Mouse (Mus musculus): Measurements from ENCODE around the gene Olfr1338.
"Not testable (repeated sequence)": the region's sequence is repeated elsewhere in the genome, so short reads cannot be mapped to it uniquely, and the experiment has no call there.

The Olfr1338 gene

GRCm38 (mm10) chr4:118758637-118759036 lies at the start of gene Olfr1338:
Gene Olfr1338, minus strand, starts transcription at chr4:118758737.
- peaks cover 5% of the 10 kb centered on the region for H3K4me1 ChIP-seq (replicated peaks; ENCODE audit: low read depth, low read length)
- no peak within 1 kb of the TSS for H3K4me3 ChIP-seq (replicated peaks; ENCODE audit: low read length)
- peaks cover 21% of the 10 kb centered on the region for H3K9me3 ChIP-seq (ENCODE audit: low read length)
- no peaks in the 10 kb centered on the region for H3K27me3 ChIP-seq (ENCODE audit: insufficient read depth, low read length)
- H3K36me3 ChIP-seq (ENCODE audit: insufficient read depth, low read length): no peaks in the 10 kb centered on the region
- no peak for TF ChIP-seq NANOG (IDR thresholded peaks at IDR 0.05; ENCODE audit: borderline replicate concordance, low read length)
- no peak for TF ChIP-seq POU5F1 (IDR thresholded peaks at IDR 0.05; ENCODE audit: borderline replicate concordance, low read length)
- TF ChIP-seq CTCF (conservative IDR thresholded peaks at IDR 0.05; ENCODE audit: low read length): no peak

GRCm38 (mm10) chr4:118792796-118793195 lies 34.3 kb upstream of the Olfr1338 start:
- H3K36me3 ChIP-seq (ENCODE audit: insufficient read depth, low read length); H3K4me3 ChIP-seq (replicated peaks; ENCODE audit: low read length); H3K4me1 ChIP-seq (replicated peaks; ENCODE audit: low read depth, low read length); H3K9me3 ChIP-seq (ENCODE audit: low read length); H3K27me3 ChIP-seq (ENCODE audit: insufficient read depth, low read length): not testable (repeated sequence)

- Histone ChIP-seq H3K4me3 (replicated peaks; ENCODE audit: low read length) (no peak within 1 kb of the TSS), H3K36me3 (ENCODE audit: insufficient read depth, low read length) (no peaks in the 10 kb centered on the region), H3K27me3 (ENCODE audit: insufficient read depth, low read length) (no peaks in the 10 kb centered on the region), H3K4me1 (replicated peaks; ENCODE audit: low read depth, low read length) (peaks cover 12% of the 10 kb centered on the region), H3K9me3 (ENCODE audit: low read length) (no peaks in the 10 kb centered on the region)
- no peak for TF ChIP-seq POU5F1 (IDR thresholded peaks at IDR 0.05; ENCODE audit: borderline replicate concordance, low read length)
- TF ChIP-seq NANOG (IDR thresholded peaks at IDR 0.05; ENCODE audit: borderline replicate concordance, low read length): no peak
- no peak for TF ChIP-seq CTCF (conservative IDR thresholded peaks at IDR 0.05; ENCODE audit: low read length)
Measured at GRCm38 (mm10) chr4:118782486-118782885, 23.9 kb upstream of the Olfr1338 start, which contains the start of gene Olfr1337. Gene Olfr1337, minus strand, starts transcription at chr4:118782586.

- Histone ChIP-seq H3K27me3 (ENCODE audit: insufficient read depth, low read length) (peaks cover 18% of the 10 kb centered on the region), H3K4me1 (replicated peaks; ENCODE audit: low read depth, low read length) (peaks cover 27% of the 10 kb centered on the region), H3K9me3 (ENCODE audit: low read length) (peaks cover 3% of the 10 kb centered on the region; the same call in 1 of the 2 replicates), H3K36me3 (ENCODE audit: insufficient read depth, low read length) (no peaks in the 10 kb centered on the region), H3K4me3 (replicated peaks; ENCODE audit: low read length) (peak overlapping the region; percentile 73)
- no peak for TF ChIP-seq POU5F1 (IDR thresholded peaks at IDR 0.05; ENCODE audit: borderline replicate concordance, low read length)
- no peak for TF ChIP-seq NANOG (IDR thresholded peaks at IDR 0.05; ENCODE audit: borderline replicate concordance, low read length)
- no peak for TF ChIP-seq CTCF (conservative IDR thresholded peaks at IDR 0.05; ENCODE audit: low read length)
Measured at GRCm38 (mm10) chr4:118741881-118742280, 16.7 kb downstream of the Olfr1338 start.

DNA sequence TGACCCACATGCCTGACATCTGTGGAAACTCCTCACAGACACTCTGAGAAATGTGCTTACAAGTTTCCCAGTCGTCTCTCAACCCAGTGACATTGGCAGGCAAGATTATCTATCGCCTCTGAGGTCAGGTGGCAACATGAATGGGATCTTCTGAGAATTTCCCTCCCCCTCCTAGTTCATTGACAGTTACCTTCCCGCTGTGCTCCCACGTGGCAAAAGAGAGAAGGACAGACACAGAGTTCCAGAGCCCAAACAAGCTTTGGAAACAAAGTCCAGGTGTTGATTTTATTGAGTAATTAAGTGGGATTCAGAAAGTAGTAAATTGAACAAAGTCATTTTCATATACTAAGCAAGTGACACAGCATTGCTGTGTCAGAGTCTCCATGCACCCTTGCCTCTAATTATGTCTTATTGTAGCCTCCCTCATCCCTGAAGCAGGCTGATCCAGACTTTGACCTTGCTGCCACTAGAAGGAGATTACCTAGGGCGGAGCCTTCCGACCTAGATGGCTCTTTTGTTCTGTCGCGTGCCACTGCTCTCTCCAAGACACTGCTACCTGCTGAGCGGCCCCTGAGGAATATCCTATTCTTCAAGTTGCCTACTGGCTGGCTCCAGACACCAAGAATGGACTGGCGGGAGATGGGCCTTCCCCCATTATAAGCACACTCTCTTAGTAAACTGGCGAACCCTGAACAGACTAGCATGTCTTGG lies 17.4 kb downstream of the Olfr1338 start:
- Histone ChIP-seq H3K27me3 (ENCODE audit: insufficient read depth, low read length) (peaks cover 24% of the 10 kb centered on the region), H3K36me3 (ENCODE audit: insufficient read depth, low read length) (no peaks in the 10 kb centered on the region), H3K4me1 (replicated peaks; ENCODE audit: low read depth, low read length) (peaks cover 27% of the 10 kb centered on the region), H3K9me3 (ENCODE audit: low read length) (0 out of 2 replicates have a peak, but pooled peaks cover under 1% of the 10 kb centered on the region), H3K4me3 (replicated peaks; ENCODE audit: low read length) (peak overlapping the region; percentile 73)
- TF ChIP-seq NANOG (IDR thresholded peaks at IDR 0.05; ENCODE audit: borderline replicate concordance, low read length) (peak; percentile 92), CTCF (conservative IDR thresholded peaks at IDR 0.05; ENCODE audit: low read length) (no peak)

- H3K36me3 ChIP-seq (ENCODE audit: insufficient read depth, low read length): no peaks in the 10 kb centered on the region
- TF ChIP-seq POU5F1 (IDR thresholded peaks at IDR 0.05; ENCODE audit: borderline replicate concordance, low read length): no peak
- no peak for TF ChIP-seq NANOG (IDR thresholded peaks at IDR 0.05; ENCODE audit: borderline replicate concordance, low read length)
- no peak for TF ChIP-seq CTCF (conservative IDR thresholded peaks at IDR 0.05; ENCODE audit: low read length)
- peaks cover 34% of the 10 kb centered on the region for H3K27me3 ChIP-seq (ENCODE audit: insufficient read depth, low read length)
- H3K9me3 ChIP-seq (ENCODE audit: low read length): no peaks in the 10 kb centered on the region
- H3K4me1 ChIP-seq (replicated peaks; ENCODE audit: low read depth, low read length): peaks cover 27% of the 10 kb centered on the region
- 0 out of 2 replicates have a peak overlapping the region, but pooled peaks have one; percentile 30 for H3K4me3 ChIP-seq (replicated peaks; ENCODE audit: low read length)
Measured at GRCm38 (mm10) chr4:118739574-118739973, 19.0 kb downstream of the Olfr1338 start.

- no peak within 1 kb of the TSS for H3K4me3 ChIP-seq (replicated peaks; ENCODE audit: low read length)
- 0 out of 2 replicates have a peak, but pooled peaks cover 3% of the 10 kb centered on the region for H3K4me1 ChIP-seq (replicated peaks; ENCODE audit: low read depth, low read length)
- no peaks in the 10 kb centered on the region for H3K9me3 ChIP-seq (ENCODE audit: low read length)
- no peaks in the 10 kb centered on the region for H3K36me3 ChIP-seq (ENCODE audit: insufficient read depth, low read length)
- H3K27me3 ChIP-seq (ENCODE audit: insufficient read depth, low read length): peaks cover 27% of the 10 kb centered on the region
- TF ChIP-seq NANOG (IDR thresholded peaks at IDR 0.05; ENCODE audit: borderline replicate concordance, low read length) (no peak), CTCF (conservative IDR thresholded peaks at IDR 0.05; ENCODE audit: low read length) (no peak), POU5F1 (IDR thresholded peaks at IDR 0.05; ENCODE audit: borderline replicate concordance, low read length) (no peak)
Measured at GRCm38 (mm10) chr4:118731875-118732274, 26.7 kb downstream of the Olfr1338 start, which contains the start of gene Olfr1339. Gene Olfr1339, plus strand, starts transcription at chr4:118732175.

DNA sequence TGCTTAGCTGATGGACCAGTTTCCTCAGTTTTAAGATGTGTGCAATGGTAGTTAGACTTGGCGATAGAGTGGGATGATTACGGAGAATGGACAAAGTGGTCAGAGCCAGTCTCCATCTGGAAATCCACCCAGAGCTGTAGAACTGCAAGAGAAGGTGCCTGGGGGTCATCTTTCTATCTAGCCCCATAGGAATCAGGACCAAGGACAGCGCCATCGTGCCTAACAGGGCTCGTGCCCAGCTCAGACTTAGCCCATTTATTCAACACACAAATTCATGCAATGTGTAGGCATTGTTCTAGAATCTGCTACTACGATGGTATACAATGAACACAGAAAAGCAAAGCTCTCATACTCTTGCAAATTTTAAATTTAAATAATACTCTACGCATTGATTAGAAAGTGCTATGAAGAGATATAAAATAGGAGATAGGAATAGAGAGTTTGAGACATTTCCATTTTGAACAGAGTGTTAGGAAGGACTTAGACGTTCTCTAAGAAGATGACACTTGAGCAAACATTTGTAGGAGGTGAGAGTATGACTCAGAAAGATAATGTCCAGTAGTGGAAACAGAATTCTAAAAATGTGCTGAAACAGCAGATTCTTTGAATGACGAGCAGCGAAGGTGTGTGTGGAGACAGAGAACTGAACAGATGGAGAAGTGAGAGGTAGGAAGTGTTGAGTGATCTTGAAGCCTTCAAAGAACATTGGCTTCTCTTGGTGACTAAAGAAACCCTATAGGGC lies 36.6 kb downstream of the Olfr1338 start:
- Histone ChIP-seq H3K4me1 (replicated peaks; ENCODE audit: low read depth, low read length) (peaks cover 4% of the 10 kb centered on the region; the same call in 1 of the 2 replicates), H3K4me3 (replicated peaks; ENCODE audit: low read length) (no peak overlapping the region), H3K27me3 (ENCODE audit: insufficient read depth, low read length) (no peaks in the 10 kb centered on the region), H3K36me3 (ENCODE audit: insufficient read depth, low read length) (no peaks in the 10 kb centered on the region), H3K9me3 (ENCODE audit: low read length) (no peaks in the 10 kb centered on the region)
- no peak for TF ChIP-seq POU5F1 (IDR thresholded peaks at IDR 0.05; ENCODE audit: borderline replicate concordance, low read length)
- TF ChIP-seq NANOG (IDR thresholded peaks at IDR 0.05; ENCODE audit: borderline replicate concordance, low read length): no peak
- no peak for TF ChIP-seq CTCF (conservative IDR thresholded peaks at IDR 0.05; ENCODE audit: low read length)

All from E14TG2a.4 (cell line).